Mouse (Mus musculus): Measurements from ENCODE around the gene Tssk2. TPM values are rescaled to one million over a fixed set of nuclear protein-coding genes. Genes with fewer than 3 reads are reported as not detected.

Tssk2 gene
- not detected in 2 replicates for polyA plus RNA-seq (2015; fragmentation: Nextera tagmentation; extraction: Ambion mirVana)

DNA sequence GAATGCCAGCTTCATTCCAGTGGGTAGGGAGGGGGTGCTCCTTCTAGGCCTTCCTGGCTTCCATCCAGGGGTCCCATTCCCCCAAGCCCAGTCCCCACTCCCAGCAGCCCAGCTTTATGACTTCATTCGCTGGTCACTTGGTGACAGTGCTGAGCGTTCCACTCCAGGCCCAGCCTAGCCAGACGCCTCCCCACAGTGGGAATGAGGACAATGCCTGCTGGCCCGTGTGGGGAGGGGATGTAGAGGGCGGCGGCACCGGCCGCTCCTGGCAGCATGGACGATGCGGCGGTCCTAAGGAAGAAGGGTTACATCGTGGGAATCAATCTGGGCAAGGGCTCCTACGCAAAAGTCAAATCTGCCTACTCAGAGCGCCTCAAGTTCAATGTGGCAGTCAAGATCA is at the start of gene Tssk2, which contains the start of gene Dgcr2:
Tssk2 (plus strand) TSS at position 176 of the 400 bp plus-strand sequence.
Dgcr2 (minus strand) TSS at position 101 of the 400 bp plus-strand sequence.
- DNase-seq (ENCODE audit: low spot score) = no peak

DNA sequence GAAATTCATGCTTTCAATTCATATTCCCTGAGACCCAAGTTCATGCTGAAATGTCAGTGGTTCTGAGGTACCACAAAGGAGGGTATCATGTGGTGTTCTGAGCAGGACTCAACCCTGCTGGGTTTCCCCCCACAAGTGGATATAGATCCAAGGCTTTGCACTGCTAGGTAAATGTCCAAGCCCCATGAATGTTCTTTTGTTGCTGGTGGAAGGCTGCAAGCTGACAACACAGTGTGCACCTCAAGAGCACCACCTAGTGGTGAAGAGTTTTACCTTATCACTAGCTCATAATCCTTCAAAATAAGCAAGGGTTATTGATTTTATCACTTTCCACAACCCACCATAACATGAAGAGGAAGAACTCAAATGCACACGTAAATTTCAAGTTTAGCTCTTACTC is 49.5 kb upstream of the Tssk2 start:
- DNase-seq (ENCODE audit: low spot score) = peak; percentile 61

GRCm38 (mm10) chr16:17849486-17849885 is 49.0 kb upstream of the Tssk2 start:
- DNase-seq (ENCODE audit: low spot score) = no peak

DNA sequence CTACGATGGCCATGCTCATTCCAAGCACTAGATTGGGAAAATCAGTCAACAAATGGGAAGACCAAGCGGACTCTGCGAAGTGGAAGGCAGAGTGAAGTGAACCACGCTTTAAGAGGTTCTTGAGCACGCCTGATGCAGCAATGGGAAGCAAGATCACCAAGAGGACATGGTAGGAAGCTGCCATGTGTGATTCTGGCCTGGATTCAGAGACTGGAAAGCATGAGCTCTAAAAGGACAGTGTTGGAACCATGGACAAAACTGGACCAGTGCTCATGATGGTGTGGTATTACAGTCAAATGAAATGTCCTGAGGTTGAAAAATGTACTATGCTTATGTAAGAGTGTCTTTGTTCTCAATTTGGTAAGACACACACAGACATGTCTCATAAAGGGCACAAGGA is 47.1 kb upstream of the Tssk2 start:
- DNase-seq (ENCODE audit: low spot score) = no peak

DNA sequence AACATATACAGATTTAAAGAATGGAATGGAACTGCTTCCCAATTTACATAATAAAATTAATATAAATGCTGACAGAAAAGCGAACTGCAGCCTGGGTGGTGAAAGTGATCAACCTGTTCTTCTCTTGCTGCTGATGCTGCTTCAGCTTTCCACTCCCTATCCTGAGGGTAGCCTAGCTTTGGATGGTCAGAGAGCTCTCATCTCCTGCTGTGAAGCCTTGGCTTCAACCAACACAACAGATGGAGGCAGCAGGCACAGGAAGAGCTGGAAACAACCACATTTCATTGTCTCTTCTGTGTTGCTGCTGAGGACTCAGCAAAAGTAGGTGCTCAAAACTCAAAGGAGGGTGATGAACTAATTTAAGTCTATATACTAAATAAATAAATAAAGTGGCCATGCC is 46.6 kb upstream of the Tssk2 start:
- no peak for DNase-seq (ENCODE audit: low spot score)

- no peak for DNase-seq (ENCODE audit: low spot score)
These were observed 45.2 kb upstream of the Tssk2 start for GRCm38 (mm10) chr16:17853263-17853662.

DNA sequence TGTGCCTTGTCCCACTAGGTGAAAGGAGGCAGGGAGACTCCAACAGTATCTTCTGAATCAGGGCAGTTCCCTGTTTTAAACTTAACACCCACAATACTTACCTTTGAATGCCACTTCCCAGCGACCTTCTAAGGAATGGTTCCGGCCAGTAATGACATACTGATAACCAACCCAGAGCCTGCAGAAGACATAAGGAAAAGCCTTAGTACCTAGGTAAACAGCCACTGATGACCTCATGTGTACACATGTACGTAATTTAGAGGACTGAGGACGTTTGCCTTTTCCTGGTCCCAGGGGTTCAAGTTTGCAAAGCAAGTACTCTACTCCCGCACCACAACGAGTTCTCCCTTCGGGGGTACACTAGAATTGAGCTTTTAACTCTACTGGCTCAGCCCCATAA is 41.3 kb upstream of the Tssk2 start:
- DNase-seq (ENCODE audit: low spot score) = no peak

GRCm38 (mm10) chr16:17858592-17858991 is 39.8 kb upstream of the Tssk2 start:
- peak; percentile 33 for DNase-seq (ENCODE audit: low spot score)

- DNase-seq (ENCODE audit: low spot score) = no peak
These were observed 33.1 kb upstream of the Tssk2 start for GRCm38 (mm10) chr16:17865293-17865692.

- DNase-seq (ENCODE audit: low spot score) = no peak
These were observed 32.7 kb upstream of the Tssk2 start for GRCm38 (mm10) chr16:17865770-17866169.

DNA sequence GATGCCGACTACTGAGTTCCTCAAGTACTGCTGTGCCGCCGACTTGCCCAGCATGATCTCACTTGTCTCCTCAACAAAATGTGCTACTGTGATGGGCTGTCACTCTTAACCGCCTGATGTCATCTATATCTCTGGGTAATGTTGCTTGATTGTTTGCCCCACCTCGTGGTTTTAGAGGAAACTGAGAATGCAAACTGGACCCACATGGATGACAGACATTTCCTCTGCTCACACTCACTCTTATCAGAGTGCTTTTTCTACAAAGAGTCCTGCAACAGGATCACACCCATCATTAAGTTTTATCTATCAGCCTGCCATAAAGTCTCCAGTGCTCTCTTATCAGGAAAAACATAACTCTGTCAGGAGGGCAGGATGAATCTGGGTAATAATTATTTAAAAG is 27.2 kb upstream of the Tssk2 start:
- DNase-seq (ENCODE audit: low spot score) = no peak

GRCm38 (mm10) chr16:17872995-17873394 is 25.4 kb upstream of the Tssk2 start:
- DNase-seq (ENCODE audit: low spot score) = no peak

GRCm38 (mm10) chr16:17875174-17875573 is 23.3 kb upstream of the Tssk2 start:
- DNase-seq (ENCODE audit: low spot score) = no peak

DNA sequence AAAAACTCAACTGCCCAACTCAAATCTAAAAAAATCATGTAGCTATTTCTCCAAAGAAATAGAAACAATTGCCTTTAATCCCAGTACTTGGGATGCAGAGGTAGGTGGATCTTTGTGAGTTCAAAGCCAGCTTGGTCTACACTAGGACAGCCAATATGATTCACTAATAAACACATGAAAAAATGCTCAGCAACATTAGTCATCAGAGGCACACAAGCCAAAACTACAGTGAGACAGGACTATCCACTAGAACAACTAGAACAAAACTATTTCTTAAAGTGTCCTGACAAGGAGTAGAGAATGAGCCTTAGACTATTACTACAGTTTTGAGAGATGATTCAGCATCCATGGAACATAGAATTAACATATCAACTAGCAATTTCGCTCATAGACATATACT is 22.3 kb upstream of the Tssk2 start:
- no peak for DNase-seq (ENCODE audit: low spot score)

DNA sequence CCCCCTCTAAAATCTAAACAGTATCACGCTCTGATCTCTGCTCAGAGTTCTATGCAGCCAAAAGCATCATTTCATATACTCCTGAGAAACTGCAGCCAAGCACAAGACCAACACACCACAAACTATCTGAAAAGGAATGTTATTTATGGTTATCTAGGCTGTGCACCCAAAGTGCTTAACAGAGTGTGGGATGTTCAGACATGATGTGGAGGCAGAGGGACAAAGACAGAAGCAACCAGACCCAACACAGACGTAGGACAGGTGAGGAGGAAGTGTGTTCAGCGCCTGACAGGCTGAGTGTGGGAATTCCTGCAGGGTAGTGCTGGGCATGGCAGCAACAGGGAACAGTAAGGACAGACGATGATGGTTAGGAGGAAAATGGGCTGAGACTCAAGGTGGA is 18.9 kb upstream of the Tssk2 start:
- no peak for DNase-seq (ENCODE audit: low spot score)

GRCm38 (mm10) chr16:17882196-17882595 is 16.2 kb upstream of the Tssk2 start:
- no peak for DNase-seq (ENCODE audit: low spot score)

DNA sequence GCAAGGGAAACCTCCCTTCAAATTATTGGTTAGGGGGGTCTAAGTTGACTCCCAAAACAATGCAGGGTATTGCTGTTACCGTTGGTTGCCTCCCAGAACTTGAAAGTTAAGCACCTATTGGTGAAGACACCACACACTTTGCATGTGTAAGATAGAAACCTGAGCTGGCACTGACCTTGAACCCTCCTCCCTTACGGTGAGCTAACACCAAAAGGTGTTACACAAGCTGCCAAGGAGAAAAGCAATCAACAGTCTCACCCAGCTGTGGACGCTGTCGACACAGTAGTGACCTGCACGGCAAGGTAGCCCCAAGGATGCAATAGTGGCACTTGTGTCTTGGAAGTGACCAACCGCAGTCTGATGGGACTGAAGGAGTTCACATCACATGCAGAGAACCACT is 14.3 kb upstream of the Tssk2 start:
- no peak for DNase-seq (ENCODE audit: low spot score)

DNA sequence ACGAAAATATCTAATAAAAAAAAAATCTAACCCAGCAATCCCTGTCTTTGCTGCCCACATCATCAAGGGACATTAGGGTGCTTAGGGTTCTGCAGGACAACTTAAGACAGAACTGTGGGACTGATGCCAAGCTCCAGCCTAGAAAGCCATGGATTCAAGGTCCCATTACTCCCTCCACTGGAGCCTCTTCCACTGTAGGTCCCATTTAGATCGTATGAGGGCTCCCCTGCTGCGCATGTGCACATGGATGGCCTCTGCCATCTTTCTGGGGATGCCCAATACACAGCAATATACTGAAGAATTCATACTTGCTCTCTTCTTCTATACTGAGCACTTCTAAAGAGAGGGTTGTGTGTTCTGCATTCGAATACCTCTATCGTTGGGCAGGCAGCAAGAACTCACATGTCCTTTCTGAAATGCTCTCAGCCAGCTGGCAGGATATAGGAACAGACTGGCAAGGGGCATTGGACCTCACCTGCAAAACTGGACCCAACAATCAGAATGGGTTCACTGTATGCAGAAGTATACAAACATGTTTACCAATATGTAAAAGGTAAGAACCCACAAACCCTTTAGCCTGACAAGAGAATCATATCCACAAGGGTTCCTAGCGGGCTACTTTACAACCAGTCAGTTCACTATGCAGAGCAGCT is 8.6 kb upstream of the Tssk2 start:
- DNase-seq (ENCODE audit: low spot score) = no peak

- DNase-seq (ENCODE audit: low spot score) = no peak
These were observed 8.1 kb upstream of the Tssk2 start for GRCm38 (mm10) chr16:17890342-17890727.

- DNase-seq (ENCODE audit: low spot score) = no peak
These were observed 7.4 kb upstream of the Tssk2 start for GRCm38 (mm10) chr16:17890917-17891566.

GRCm38 (mm10) chr16:17891567-17891959 is 6.9 kb upstream of the Tssk2 start, which contains the start of gene Gm20518:
Gene Gm20518 (minus strand): TSS chr16:17891671.
- DNase-seq (ENCODE audit: low spot score) = peak; percentile 99

- no peak for DNase-seq (ENCODE audit: low spot score)
These were observed 5.8 kb upstream of the Tssk2 start for GRCm38 (mm10) chr16:17892606-17893005.

DNA sequence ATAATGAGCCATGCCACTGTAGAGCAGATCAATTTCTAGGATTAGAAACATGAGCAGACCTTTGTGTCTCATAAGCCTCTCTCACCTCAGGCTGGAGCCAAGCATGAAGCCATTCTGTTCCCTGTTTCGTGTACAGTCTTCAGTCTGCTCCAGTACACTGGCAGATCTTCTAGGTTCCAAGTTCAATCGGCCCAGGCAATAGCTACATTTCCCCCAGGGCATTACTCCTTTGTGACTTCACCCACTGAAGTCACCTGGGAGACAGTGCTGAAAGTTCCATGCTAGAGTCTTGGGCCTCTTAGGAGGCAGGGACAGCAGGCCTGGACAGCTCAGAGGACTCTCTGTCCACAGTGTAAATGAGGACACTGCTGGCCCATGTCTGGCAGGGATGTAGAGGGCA is 4.5 kb upstream of the Tssk2 start, which contains the start of gene Tssk1:
Tssk1 (plus strand) TSS at position 301 of the 400 bp plus-strand sequence.
- no peak for DNase-seq (ENCODE audit: low spot score)
